Comparison of ENCODE assay signal across 29 mouse cellular contexts in the genomic region with DNA sequence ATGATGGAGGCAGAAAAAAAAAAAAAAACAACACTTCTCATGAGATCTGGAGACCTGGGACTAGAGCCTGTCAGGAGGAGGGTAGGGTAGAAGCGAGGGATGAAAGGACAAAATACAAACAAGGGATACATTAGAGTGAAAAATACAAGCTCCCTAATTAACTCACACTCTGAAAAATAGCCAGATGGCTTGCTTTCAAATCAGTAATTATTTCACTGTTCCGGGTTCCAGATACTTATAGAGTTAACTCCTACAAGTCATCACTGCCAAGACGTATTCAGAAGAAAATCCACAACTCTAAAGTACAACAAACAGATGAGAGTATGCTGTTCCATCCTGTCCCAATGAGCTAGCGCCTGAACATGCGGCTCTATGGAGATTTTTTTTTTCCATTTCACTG. TPM values are rescaled to one million over a fixed set of nuclear protein-coding genes. Genes with fewer than 3 reads are reported as not detected.
A peak's percentile ranks its signal among the peaks of the same experiment; 100 is the strongest.
DNase-seq lines count a peak whose midpoint lies in the region; ATAC-seq and TF ChIP-seq lines count a peak whose summit lies in the region.
"Had no signal": no experiment of that assay in that cellular context is flagged by ENCODE, and none has a peak within 500 bp of the region (broad histone marks: within the 10 kb centered on the region; RNA-seq: fewer than 3 reads in every experiment).

No protein-coding gene starts in this region.

- no peaks in the 10 kb centered on the region for H3K36me3 ChIP-seq in forebrain, embryonic 13.5 days (ENCODE audit: poor library complexity, severe bottlenecking)
- no peaks in the 10 kb centered on the region for H3K36me3 ChIP-seq in forebrain, embryonic 10.5 days (replicated peaks)
- no peaks in the 10 kb centered on the region for H3K36me3 ChIP-seq in lung, embryonic 14.5 days (ENCODE audit: insufficient read depth)
- H3K36me3 ChIP-seq: embryonic facial prominence, embryonic 12.5 days; embryonic facial prominence, embryonic 15.5 days; G1E; heart, embryonic 10.5 days; heart, embryonic 13.5 days had no signal

- TF ChIP-seq POLR2A in brain, embryonic 14.5 days (IDR thresholded peaks at IDR 0.05; ENCODE audit: borderline replicate concordance, extremely low read depth, insufficient read depth, insufficient read length, poor library complexity, severe bottlenecking): no peak

- no peak overlapping the region for H3K27ac ChIP-seq in forebrain, embryonic 13.5 days
- H3K27ac ChIP-seq in forebrain, embryonic 10.5 days: no peak overlapping the region
- H3K27ac ChIP-seq in lung, embryonic 14.5 days (ENCODE audit: low read depth): no peak overlapping the region
- H3K27ac ChIP-seq: embryonic facial prominence, embryonic 12.5 days; embryonic facial prominence, embryonic 15.5 days; heart, adult 2 months; heart, embryonic 10.5 days; heart, embryonic 13.5 days; hindbrain, embryonic 14.5 days; hindbrain, postnatal 0 days had no signal

- no peaks in the 10 kb centered on the region for H3K4me1 ChIP-seq in forebrain, embryonic 13.5 days
- no peaks in the 10 kb centered on the region for H3K4me1 ChIP-seq in forebrain, embryonic 10.5 days
- no peaks in the 10 kb centered on the region for H3K4me1 ChIP-seq in lung, embryonic 14.5 days (ENCODE audit: insufficient read depth)
- H3K4me1 ChIP-seq: embryonic facial prominence, embryonic 12.5 days; embryonic facial prominence, embryonic 15.5 days; heart, embryonic 10.5 days; heart, embryonic 13.5 days had no signal

- peak; percentile 62 for ATAC-seq in forebrain, embryonic 13.5 days
- no peak for ATAC-seq in lung, embryonic 14.5 days (ENCODE audit: insufficient read depth)
- ATAC-seq: hindbrain, postnatal 0 days; inflammation-experienced regulatory T-cells, adult 6 months; intestine, embryonic 16.5 days had no signal

- no peak for DNase-seq in forebrain, embryonic 10.5 days (ENCODE audit: extremely low spot score, low spot score)
- peak; percentile 26 for DNase-seq in lung, embryonic 14.5 days
- no peak for DNase-seq in lung, postnatal 10 days
- DNase-seq in brain, embryonic 14.5 days (ENCODE audit: low read depth): peak; percentile 69
- DNase-seq in B cell, adult 2 months: no peak
- no peak for DNase-seq in ovary, postnatal 36 days (ENCODE audit: low spot score)
- DNase-seq: adrenal gland, adult 2 months; adrenal gland, postnatal 14 days; cerebellum, adult 18-20 months; cerebellum, adult 9-10 months; cerebellum, postnatal 14 days; gastrocnemius, postnatal 10 days; gastrocnemius, postnatal 36 days; heart, adult 2 months; heart, postnatal 14 days; heart, postnatal 4 days had no signal

- H3K4me3 ChIP-seq in forebrain, embryonic 13.5 days: no peak overlapping the region
- no peak overlapping the region for H3K4me3 ChIP-seq in forebrain, embryonic 10.5 days
- no peak overlapping the region for H3K4me3 ChIP-seq in lung, embryonic 14.5 days (ENCODE audit: low read depth, low read length)
- H3K4me3 ChIP-seq: embryonic facial prominence, embryonic 12.5 days; embryonic facial prominence, embryonic 15.5 days; heart, adult 2 months; heart, embryonic 10.5 days; heart, embryonic 13.5 days had no signal

- no peaks in the 10 kb centered on the region for H3K9me3 ChIP-seq in forebrain, embryonic 13.5 days (replicated peaks)
- no peaks in the 10 kb centered on the region for H3K9me3 ChIP-seq in forebrain, embryonic 10.5 days
- H3K9me3 ChIP-seq in lung, embryonic 14.5 days (ENCODE audit: low read depth, low read length): no peaks in the 10 kb centered on the region
- H3K9me3 ChIP-seq: embryonic facial prominence, embryonic 12.5 days; embryonic facial prominence, embryonic 15.5 days; G1E; heart, embryonic 10.5 days had no signal

- 73% methylated on average over 5 of the region's 5 CpGs for WGBS in forebrain, embryonic 13.5 days
- 90% methylated on average over 5 of the region's 5 CpGs for WGBS in forebrain, embryonic 10.5 days
- WGBS in lung, embryonic 14.5 days: 63% methylated on average over 5 of the region's 5 CpGs

- H3K27me3 ChIP-seq in forebrain, embryonic 13.5 days: no peaks in the 10 kb centered on the region
- no peaks in the 10 kb centered on the region for H3K27me3 ChIP-seq in forebrain, embryonic 10.5 days (ENCODE audit: poor library complexity, severe bottlenecking)
- no peaks in the 10 kb centered on the region for H3K27me3 ChIP-seq in lung, embryonic 14.5 days (ENCODE audit: insufficient read depth, low read length)
- H3K27me3 ChIP-seq: CH12.LX; embryonic facial prominence, embryonic 12.5 days; embryonic facial prominence, embryonic 15.5 days; heart, embryonic 13.5 days had no signal

- TF ChIP-seq CTCF in lung, embryonic 14.5 days (IDR thresholded peaks at IDR 0.05; ENCODE audit: low read depth): no peak
- TF ChIP-seq CTCF in brain, embryonic 14.5 days (IDR thresholded peaks at IDR 0.05; ENCODE audit: borderline replicate concordance, extremely low read depth, insufficient read depth, insufficient read length): no peak

- no peak overlapping the region for H3K9ac ChIP-seq in forebrain, embryonic 13.5 days
- no peak overlapping the region for H3K9ac ChIP-seq in lung, embryonic 14.5 days
- H3K9ac ChIP-seq: embryonic facial prominence, embryonic 12.5 days; embryonic facial prominence, embryonic 15.5 days; heart, embryonic 13.5 days; hindbrain, embryonic 14.5 days had no signal

- no peak overlapping the region for H3K4me2 ChIP-seq in forebrain, embryonic 13.5 days
- no peak overlapping the region for H3K4me2 ChIP-seq in lung, embryonic 14.5 days
- H3K4me2 ChIP-seq: embryonic facial prominence, embryonic 12.5 days; embryonic facial prominence, embryonic 15.5 days; heart, embryonic 13.5 days; hindbrain, embryonic 14.5 days had no signal

RNA-seq across cellular contexts. Expression of a gene that starts 20.6 kb away (rescaled TPM):
- not detected in 2 replicates for polyA plus RNA-seq in forebrain, embryonic 13.5 days (2015; fragmentation: Nextera tagmentation; extraction: Ambion mirVana)
- not detected in 2 replicates for polyA plus RNA-seq in forebrain, embryonic 10.5 days (2016; fragmentation: Nextera tagmentation; extraction: Ambion mirVana)
- polyA plus RNA-seq in lung, embryonic 14.5 days (2014; fragmentation: Nextera tagmentation; extraction: Ambion mirVana): not detected in 2 replicates
- polyA plus RNA-seq in brain, embryonic 14.5 days (2012; rRNA removed): not detected in 2 replicates
- polyA plus RNA-seq: adrenal gland, adult 2 months; embryonic facial prominence, embryonic 12.5 days; embryonic facial prominence, embryonic 15.5 days; G1E; heart, adult 2 months; heart, embryonic 13.5 days; heart, embryonic 16.5 days; hindbrain, embryonic 11.5 days; hindbrain, embryonic 14.5 days; hindbrain, postnatal 0 days; inflammation-experienced regulatory T-cells, adult 6 months had no signal

RNA-seq across cellular contexts. Expression of a gene that starts 33.8 kb away (rescaled TPM):
- 32.2 and 33.0 TPM in 2 replicates for polyA plus RNA-seq in forebrain, embryonic 13.5 days (2015; fragmentation: Nextera tagmentation; extraction: Ambion mirVana)
- 20.1 and 21.2 TPM in 2 replicates for polyA plus RNA-seq in forebrain, embryonic 10.5 days (2016; fragmentation: Nextera tagmentation; extraction: Ambion mirVana)
- 19.0 and 19.6 TPM in 2 replicates for polyA plus RNA-seq in lung, embryonic 14.5 days (2014; fragmentation: Nextera tagmentation; extraction: Ambion mirVana)
- polyA plus RNA-seq in brain, embryonic 14.5 days (2012; rRNA removed): 7.4 and 13.4 TPM in 2 replicates

RNA-seq across cellular contexts. Expression of a gene that starts 34.0 kb away (rescaled TPM):
- 67.0 and 74.3 TPM in 2 replicates for polyA plus RNA-seq in forebrain, embryonic 13.5 days (2015; fragmentation: Nextera tagmentation; extraction: Ambion mirVana)
- 78.0 and 84.5 TPM in 2 replicates for polyA plus RNA-seq in forebrain, embryonic 10.5 days (2016; fragmentation: Nextera tagmentation; extraction: Ambion mirVana)
- polyA plus RNA-seq in lung, embryonic 14.5 days (2014; fragmentation: Nextera tagmentation; extraction: Ambion mirVana): 77.4 and 79.5 TPM in 2 replicates
- polyA plus RNA-seq in brain, embryonic 14.5 days (2012; rRNA removed): 57.1 and 59.1 TPM in 2 replicates

Comparison
In these comparisons a context has a peak if more than half of its experiments do, and no peak if none do; other contexts are left out.
1. DNase-seq: peak in lung, embryonic 14.5 days (single experiment) and brain, embryonic 14.5 days (single experiment); none in forebrain, embryonic 10.5 days (single experiment), lung, postnatal 10 days (single experiment), B cell, adult 2 months (0 of 2) and ovary, postnatal 36 days (single experiment).